Mouse (Mus musculus) thymus, postnatal 0 days (tissue): ENCODE measurements at regions not wholly inside any gene's neighbourhood (a gene's known extent, or its start where the extent isn't known, plus 50 kb on each side); places are given as distances from the start of the nearest gene placed in this dataset.
A peak's percentile ranks its signal among the peaks of the same experiment; 100 is the strongest.
"Not testable (repeated sequence)": the region's sequence is repeated elsewhere in the genome, so short reads cannot be mapped to it uniquely, and the experiment has no call there.

Source experiments
- DNase-seq: peaks from one replicate; pipeline ENCODE4 v3.0.0-alpha.2; 2015; ENCODE audit warnings: low spot score

- no peak for DNase-seq
Measured at GRCm38 (mm10) chr13:52188605-52189003, 342.1 kb downstream of the Gadd45g start.

DNA sequence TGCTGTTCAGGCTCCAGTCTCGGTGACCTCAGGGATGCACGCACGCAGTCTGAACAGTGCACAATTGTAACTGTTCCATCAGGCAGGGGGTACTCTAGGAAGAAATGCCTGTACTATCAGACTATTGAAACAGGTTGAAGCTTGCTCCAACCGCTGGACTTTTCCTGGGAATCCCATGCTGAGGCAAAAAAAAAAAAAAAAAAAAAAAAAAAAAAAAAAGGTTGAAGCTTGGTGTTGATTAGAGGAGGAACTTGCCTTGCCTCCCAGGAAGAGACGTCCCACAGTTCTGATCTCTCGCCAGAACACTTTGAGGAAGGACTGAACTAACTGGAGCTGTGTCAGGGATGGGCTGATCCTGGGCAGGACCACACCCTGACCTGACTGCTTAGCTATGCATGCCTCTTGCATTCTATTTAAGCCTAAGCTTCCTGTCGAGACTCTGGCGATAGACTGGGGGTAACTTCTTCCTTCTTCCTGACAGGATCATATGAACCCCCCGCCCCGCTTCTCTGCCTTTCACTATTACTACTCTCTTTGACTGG is 341.6 kb downstream of the Diras2 start:
- no peak for DNase-seq

DNA sequence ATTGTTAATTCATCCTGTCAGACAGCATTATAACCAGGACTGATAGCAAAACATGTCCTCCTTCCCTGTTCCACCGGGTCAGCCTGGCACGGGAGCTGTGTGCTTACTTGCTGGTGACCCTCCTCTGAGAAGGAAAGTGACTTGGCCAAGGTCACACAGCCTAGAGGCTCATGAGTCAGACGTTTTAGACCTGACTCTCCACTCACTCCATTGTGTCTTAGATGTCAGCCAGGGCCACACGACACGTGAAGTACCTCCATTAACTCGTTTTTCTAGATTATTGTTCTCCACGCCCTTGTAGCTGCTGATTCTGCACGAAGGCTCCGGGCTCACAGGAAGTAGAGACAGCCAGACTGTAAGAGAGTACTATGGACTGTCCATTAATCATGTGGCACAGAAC is 340.8 kb downstream of the Diras2 start:
- no peak for DNase-seq

- DNase-seq: no peak
Measured at GRCm38 (mm10) chr13:52190848-52191590, 340.1 kb downstream of the Diras2 start.

DNA sequence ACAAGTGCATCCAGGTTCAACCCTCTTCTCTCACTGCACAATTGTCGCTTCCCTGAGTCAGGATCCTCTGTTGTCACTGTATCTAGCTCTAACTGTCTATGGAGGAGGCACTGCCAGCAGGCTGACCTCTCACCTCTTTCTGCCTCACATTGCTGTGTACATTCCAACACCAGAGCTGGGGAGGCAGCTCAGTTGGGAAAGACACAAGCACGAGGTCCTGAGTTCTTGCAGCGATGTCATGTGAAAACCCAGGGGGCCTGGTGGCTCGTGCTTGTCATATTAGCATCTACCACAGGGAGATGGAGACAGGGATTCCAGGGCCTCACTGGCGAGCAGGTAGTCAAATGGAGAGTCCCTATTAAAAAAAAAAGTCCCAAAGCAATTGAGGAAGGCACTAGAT is 334.2 kb downstream of the Diras2 start:
- DNase-seq: no peak

GRCm38 (mm10) chr13:52198649-52199348 is 332.3 kb downstream of the Diras2 start:
- no peak for DNase-seq

DNA sequence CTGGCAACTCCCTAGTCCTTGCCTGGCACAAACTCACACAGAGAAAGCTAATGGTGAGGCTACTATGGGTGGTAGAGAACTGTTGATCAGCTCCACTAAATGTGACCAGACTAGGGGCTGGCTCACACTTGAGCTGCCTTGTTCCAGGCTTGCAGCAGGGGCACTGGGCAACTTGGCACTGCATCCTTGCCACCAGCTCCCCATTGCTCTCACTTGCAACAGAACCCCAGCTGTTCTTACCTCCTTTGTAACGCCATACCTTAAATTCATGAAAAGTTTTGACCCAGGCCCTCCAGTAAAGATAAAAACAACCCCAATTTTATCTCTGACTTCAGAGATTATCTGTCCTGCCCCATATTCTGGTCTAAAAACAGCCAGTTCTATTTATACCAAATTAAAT is 328.7 kb downstream of the Diras2 start:
- DNase-seq: no peak

DNA sequence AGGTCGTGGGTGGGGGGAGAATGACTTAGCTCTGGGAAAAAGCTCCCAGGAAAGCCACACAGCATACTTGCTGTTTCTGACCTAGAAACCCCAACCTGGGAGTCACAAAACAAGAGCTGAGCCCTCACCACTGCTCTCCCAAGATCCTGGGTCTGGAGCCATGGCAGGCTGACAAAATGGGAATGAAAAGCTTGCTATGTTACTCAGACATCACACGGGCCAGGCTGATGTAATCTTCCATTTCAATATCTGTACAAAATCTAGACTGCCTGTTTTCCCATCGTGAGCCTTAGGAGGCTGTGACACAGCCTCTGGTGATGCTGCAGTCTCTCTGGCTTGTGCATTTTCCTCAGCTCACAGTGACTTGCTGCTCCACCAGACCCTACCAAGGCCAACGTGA is 325.1 kb downstream of the Diras2 start:
- DNase-seq: no peak

- DNase-seq: no peak
Measured at GRCm38 (mm10) chr13:52216343-52216742, 314.7 kb downstream of the Diras2 start.

- no peak for DNase-seq
Measured at GRCm38 (mm10) chr13:52217066-52217465, 314.0 kb downstream of the Diras2 start.

- DNase-seq: no peak
Measured at GRCm38 (mm10) chr13:52217741-52218140, 313.3 kb downstream of the Diras2 start.

- DNase-seq: no peak
Measured at GRCm38 (mm10) chr13:52222315-52223097, 308.6 kb downstream of the Diras2 start.

GRCm38 (mm10) chr13:52223098-52223962 is 307.7 kb downstream of the Diras2 start:
- peak; percentile 54 for DNase-seq

- no peak for DNase-seq
Measured at GRCm38 (mm10) chr13:52233971-52234370, 297.1 kb downstream of the Diras2 start.

- peak; percentile 27 for DNase-seq
Measured at GRCm38 (mm10) chr13:52236105-52236504, 295.0 kb downstream of the Diras2 start.

GRCm38 (mm10) chr13:52239563-52239962 is 291.5 kb downstream of the Diras2 start:
- no peak for DNase-seq

GRCm38 (mm10) chr13:52241761-52242160 is 289.3 kb downstream of the Diras2 start:
- DNase-seq: no peak

- DNase-seq: no peak
Measured at GRCm38 (mm10) chr13:52249492-52249891, 281.6 kb downstream of the Diras2 start.

DNA sequence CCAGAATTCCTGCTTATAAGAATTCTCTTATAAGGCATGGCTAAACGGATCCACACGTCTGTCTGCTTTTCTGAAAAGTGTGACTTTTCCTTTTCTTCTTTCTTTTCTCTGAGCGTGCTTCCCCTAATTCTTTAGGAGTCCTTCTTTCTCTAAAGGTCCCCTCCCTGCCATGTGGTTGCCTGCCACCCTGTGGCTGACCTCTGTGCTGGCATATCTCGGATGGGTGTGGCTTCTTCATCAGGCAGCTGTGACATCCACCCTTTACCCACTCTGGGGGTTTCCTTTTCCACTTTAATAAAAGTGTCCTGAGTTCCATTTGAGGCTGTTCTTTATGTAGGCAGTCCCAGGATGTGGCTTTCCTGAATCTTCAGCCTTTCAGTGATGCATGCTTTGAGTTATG is 280.7 kb downstream of the Diras2 start:
- DNase-seq: no peak

DNA sequence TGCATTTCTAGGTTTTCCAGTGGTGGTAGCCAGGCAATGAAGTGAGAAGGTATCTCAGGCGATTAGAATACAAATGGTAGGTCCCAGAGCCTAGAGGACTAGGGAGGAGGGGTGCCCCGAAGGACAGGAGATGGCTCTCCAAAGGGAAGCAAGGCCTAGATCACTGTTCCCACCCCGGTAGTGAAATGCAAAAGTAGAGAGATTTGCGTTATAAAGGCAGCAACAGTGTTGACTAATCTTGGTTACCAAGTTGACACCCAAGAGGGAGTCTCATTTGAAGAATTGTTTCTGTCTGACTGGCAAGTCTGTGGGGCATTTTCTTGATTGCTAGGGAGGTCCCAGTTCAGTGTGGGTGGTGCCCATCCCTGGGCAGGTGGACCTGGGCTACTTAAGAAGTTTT is 278.8 kb downstream of the Diras2 start:
- DNase-seq: no peak

- not testable (repeated sequence) for DNase-seq
Measured at GRCm38 (mm10) chr13:52252726-52253125, 278.4 kb downstream of the Diras2 start.
